Mouse (Mus musculus) retina, adult 2 months (tissue): ENCODE measurements at regions not wholly inside any gene's neighbourhood (a gene's known extent, or its start where the extent isn't known, plus 50 kb on each side); places are given as distances from the start of the nearest gene placed in this dataset.

Source experiments
- DNase-seq: peaks from one replicate; pipeline ENCODE4 v3.0.0-alpha.2; 2012; ENCODE audit warnings: low read depth, low spot score

DNA sequence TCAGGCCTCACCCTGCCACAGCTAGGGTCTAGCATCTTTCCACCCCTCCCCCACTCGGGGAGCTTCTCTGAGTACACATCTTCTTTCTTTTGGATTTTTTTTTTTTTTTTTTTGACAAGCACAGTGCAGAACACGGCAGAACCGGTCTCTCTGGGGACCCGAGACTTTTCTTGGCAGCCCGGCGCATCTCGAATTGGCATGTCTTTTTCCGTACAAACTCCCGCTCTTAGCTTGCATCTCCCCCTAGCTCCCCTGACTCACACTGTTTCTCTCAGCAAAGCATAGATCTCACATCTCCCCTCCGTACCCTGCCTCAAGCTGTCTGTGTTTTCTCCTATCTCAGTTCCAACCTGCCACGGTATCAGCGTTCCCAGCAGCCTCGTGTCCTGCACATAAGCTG lies 58.4 kb upstream of the Unc5b start:
- DNase-seq, result no peak

- DNase-seq, result no peak
These were observed 57.2 kb upstream of the Unc5b start for GRCm38 (mm10) chr10:60888541-60888940.

DNA sequence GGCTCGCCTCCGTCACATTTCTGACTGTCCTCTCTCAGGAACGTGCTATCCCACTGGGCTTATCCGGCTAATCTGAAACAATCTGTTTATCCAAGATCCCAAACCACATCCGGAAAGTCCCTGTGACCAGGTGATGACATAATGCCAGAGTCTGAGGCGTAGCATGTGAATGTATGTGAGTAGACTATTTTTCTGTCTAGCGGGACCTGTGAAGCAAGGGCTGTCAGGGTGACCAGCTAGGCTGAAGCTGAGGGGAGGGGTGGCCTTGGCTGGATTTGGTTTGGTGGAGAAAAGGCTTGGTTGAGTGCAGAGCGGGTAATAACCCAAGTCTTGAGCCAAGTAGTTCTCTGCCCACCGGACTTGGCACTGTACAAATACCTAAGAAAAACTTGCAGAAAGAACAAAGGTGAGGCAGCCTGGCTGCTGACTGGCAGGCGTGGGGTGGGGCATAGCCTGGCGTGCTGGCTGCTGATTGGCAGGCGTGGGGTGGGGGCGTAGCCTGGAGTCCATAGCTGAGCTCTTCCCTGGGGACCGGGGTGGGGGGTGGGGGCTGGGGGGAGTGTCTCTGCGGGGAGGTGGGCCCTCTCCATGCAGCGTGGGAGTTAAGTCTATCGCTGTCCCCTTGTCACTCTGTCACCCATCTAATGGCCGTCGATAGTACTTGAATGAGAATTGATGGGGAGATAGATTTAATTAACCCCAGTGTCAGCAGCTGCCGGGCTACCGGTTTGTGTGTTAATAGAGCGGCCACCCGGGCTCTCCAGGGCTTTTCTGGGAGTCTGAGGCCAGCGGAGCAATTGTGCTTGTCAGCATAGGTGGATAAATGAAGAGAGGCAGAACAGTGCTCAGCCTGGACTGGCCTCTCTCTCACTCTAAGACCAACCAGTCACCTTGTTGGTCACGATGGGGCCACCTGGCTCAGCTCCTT lies 54.2 kb upstream of the Unc5b start:
- peak; percentile 8 for DNase-seq

DNA sequence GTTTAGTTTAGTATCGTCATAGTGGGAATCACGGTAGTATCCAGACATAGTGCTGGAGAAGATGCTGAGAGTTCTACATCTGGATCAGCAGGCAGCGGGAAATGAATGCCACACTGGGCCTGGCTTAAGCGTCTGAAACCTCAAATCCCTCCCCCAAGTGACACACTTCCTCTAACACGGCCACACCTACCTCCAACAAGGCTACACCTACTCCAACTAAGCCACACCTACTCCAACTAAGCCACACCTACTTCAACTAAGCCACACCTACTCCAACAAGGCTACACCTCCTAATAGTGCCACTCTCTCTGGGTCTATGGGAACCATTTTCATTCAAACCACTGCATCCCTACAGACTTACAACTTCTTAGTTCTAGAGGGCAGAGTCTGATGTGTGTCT lies 53.4 kb upstream of the Unc5b start:
- DNase-seq, result no peak
